Mouse (Mus musculus) embryonic fibroblast, embryonic 13.5 days (primary cell): ENCODE measurements around the gene Pbx3. TPM values are rescaled to one million over a fixed set of nuclear protein-coding genes. Genes with fewer than 3 reads are reported as not detected.

ENCODE experiments used
- H3K27ac ChIP-seq: 2 replicates; pipeline ENCODE4 v1.5.1; 2012; ENCODE audit warnings: low read length, control low read depth, inconsistent platforms; ENCODE audit not compliant: insufficient read depth
- H3K4me1 ChIP-seq: 2 replicates; pipeline ENCODE4 v1.6.1; 2011; ENCODE audit warnings: low read length; ENCODE audit not compliant: control insufficient read depth, insufficient read depth
- H3K4me3 ChIP-seq: 2 replicates; pipeline ENCODE4 v1.5.1; 2011; ENCODE audit warnings: mild to moderate bottlenecking, control low read depth, low read length; ENCODE audit not compliant: insufficient read depth
- CTCF ChIP-seq: IDR thresholded peaks from 2 replicates; pipeline ENCODE4 v1.5.1; 2011; ENCODE audit warnings: mild to moderate bottlenecking, control low read depth, low read length, moderate library complexity, borderline replicate concordance; ENCODE audit not compliant: insufficient read depth
- POLR2A ChIP-seq: IDR thresholded peaks from 2 replicates; pipeline ENCODE4 v1.6.1; 2011; ENCODE audit warnings: low read depth, mild to moderate bottlenecking, control low read depth, low read length, moderate library complexity
- polyA plus RNA-seq: library from polyadenylated mRNA; stranded (reverse); fragments of >200 nt; gene quantifications from 2 replicates; pipeline ENCODE4 v1.2.4, GENCODE M21; 2011; ENCODE audit warnings: low read depth; ENCODE audit not compliant: missing spikeins, insufficient read length

Gene Pbx3
- polyA plus RNA-seq, 1 experiment = 48.0 TPM

DNA sequence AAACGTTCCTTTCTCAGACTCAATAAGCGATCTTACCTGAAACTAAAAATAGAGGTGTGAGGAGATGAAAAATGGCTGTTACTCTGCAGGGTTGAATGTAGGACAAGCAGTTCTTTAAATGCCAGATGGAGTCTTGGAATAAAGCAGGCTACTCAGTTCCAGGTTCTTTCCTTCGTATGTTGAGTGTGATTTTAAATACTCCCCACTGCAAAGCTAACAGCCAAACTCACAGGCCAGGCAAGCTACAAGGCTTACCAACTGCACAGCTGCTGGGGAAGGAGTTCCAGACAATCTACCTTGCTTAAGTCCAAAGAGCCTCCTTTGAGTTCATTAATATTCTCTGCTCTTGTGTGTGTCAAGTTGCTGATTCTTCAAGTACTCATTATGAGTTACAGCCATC is 944 bp upstream of the Pbx3 start:
- TF ChIP-seq POLR2A = no peak
- TF ChIP-seq CTCF = no peak
- H3K27ac ChIP-seq = no peak overlapping the region
- no peak overlapping the region for H3K4me3 ChIP-seq
- no peaks in the 10 kb centered on the region for H3K4me1 ChIP-seq

DNA sequence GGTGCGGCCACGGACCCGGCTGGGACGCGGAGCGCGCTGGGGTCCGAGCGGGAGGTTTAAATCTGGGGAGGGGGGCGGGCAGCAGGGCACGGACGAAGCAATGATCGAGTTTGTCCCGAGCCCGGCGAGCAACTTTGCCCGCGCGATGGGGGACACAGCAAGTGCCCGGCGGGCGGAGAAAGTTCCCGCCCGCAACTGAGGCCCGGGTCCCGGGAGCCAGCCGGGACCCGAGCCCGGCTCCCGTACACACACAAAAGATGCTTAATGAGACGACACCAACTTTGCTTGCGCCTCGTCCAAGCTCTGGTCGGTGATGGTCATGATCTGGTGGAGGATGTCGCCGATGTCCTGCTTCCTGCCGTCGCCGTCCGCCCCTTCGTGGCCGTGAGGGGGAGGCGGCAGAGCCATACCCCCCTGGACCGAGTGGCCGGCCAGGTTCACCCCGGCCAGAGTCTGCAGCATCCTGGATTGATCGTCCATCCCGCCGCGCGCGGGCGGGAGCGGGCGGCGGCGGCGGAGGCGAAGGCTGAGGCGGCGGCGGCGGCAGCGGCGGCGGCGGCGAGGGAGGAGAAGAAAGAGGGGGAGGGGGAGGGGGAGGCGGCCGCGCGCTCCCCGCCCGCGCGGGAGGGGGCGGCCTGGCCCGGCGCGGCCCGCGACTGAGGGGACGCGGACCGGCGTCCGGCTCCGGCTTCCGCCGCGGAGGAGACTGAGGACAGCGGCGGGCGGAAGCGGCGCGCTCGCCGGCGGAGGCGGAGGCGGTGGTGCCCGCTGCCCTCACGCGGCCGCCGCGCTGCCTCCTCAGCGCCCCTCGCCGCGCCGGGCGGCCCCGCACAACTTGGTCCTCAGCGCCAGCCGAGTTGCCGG is 1.3 kb downstream of the Pbx3 start:
- TF ChIP-seq POLR2A (peak; percentile 31; the same call in 1 of the 2 replicates), CTCF (no peak)
- Histone ChIP-seq H3K27ac (peak overlapping the region; percentile 87), H3K4me1 (peaks cover 4% of the 10 kb centered on the region; the same call in 1 of the 2 replicates), H3K4me3 (peak overlapping the region; percentile 89)

- Histone ChIP-seq H3K4me1 (peaks cover 4% of the 10 kb centered on the region; the same call in 1 of the 2 replicates), H3K4me3 (peak overlapping the region; percentile 89), H3K27ac (peak overlapping the region; percentile 87; the same call in 1 of the 2 replicates)
- TF ChIP-seq POLR2A = no peak
- no peak for TF ChIP-seq CTCF
These were observed 2.1 kb downstream of the Pbx3 start for GRCm38 (mm10) chr2:34370725-34371440.

DNA sequence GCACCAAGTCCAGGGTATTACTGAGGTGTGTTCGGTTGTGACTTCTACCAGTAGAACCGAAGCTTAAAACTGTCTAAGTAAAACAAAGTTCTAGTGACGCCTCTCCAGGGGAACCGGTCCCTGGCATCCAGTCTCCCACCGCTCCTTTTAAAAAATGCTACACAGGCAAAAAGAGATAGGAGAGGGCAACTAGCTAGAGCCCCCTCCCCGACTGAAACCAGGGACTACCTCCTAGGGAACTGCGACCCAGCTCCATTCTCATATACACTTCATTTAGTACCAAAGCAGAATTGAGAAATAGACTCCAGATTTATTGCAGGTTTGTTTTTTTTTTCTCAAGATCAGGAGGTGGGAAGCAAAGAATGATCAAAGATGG is 2.6 kb downstream of the Pbx3 start:
- H3K4me1 ChIP-seq = peaks cover 4% of the 10 kb centered on the region; the same call in 1 of the 2 replicates
- peak overlapping the region; percentile 89 for H3K4me3 ChIP-seq
- H3K27ac ChIP-seq = no peak overlapping the region
- no peak for TF ChIP-seq CTCF
- TF ChIP-seq POLR2A = no peak

- TF ChIP-seq POLR2A (no peak), CTCF (no peak)
- Histone ChIP-seq H3K4me1 (peaks cover 4% of the 10 kb centered on the region; the same call in 1 of the 2 replicates), H3K27ac (no peak overlapping the region), H3K4me3 (peak overlapping the region; percentile 5; the same call in 1 of the 2 replicates)
These were observed 4.5 kb downstream of the Pbx3 start for GRCm38 (mm10) chr2:34368396-34368795.

DNA sequence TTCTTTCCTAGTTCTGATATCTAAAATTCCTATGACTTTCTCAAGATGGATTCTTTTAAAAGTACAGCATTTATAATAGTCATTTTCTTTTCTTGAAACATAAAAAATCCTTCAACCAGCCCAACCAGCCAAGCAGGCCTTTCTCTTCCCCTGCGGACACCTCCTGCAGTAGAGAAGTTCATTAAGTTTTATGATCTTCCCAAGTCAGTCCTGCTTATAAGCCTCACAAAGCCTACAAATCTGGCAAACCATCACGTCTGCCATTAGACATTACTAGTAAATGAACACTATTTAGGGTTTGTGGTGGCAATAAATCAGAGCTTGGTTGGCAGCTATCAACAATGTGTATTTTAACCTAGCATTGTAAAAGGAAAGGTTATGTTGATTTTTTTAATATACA is 5.9 kb downstream of the Pbx3 start:
- TF ChIP-seq CTCF (no peak), POLR2A (no peak)
- Histone ChIP-seq H3K4me1 (peaks cover 4% of the 10 kb centered on the region; the same call in 1 of the 2 replicates), H3K27ac (no peak overlapping the region), H3K4me3 (no peak overlapping the region)

- Histone ChIP-seq H3K4me1 (peaks cover 4% of the 10 kb centered on the region; the same call in 1 of the 2 replicates), H3K4me3 (no peak overlapping the region), H3K27ac (no peak overlapping the region)
- TF ChIP-seq POLR2A (no peak), CTCF (no peak)
These were observed 9.3 kb downstream of the Pbx3 start for GRCm38 (mm10) chr2:34363678-34364077.

GRCm38 (mm10) chr2:34355801-34356211 is 17.1 kb downstream of the Pbx3 start:
- TF ChIP-seq CTCF (no peak), POLR2A (no peak)
- Histone ChIP-seq H3K4me1 (peaks cover 4% of the 10 kb centered on the region; the same call in 1 of the 2 replicates), H3K27ac (no peak overlapping the region), H3K4me3 (no peak overlapping the region)

DNA sequence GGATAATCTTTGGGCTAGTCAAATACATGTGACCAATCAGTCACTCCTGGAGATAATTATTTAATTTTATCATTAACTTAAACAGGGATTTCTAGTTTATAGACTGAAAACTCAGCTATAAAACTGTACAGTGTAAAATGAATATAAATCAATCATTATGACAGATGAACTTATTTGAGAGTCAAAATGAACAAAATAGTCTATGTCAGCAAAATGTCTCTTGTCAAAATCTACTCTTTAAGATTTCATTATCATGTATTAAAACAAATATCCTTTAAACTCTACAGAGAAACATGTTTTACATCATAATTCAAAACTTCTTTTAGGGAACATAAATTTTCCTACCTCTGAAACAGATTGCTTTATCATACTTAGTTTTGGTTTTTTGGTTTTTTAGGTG is 20.9 kb downstream of the Pbx3 start:
- H3K4me1 ChIP-seq = peaks cover 4% of the 10 kb centered on the region
- TF ChIP-seq CTCF (no peak), POLR2A (no peak)
- H3K27ac ChIP-seq = no peak overlapping the region
- H3K4me3 ChIP-seq = no peak overlapping the region
